Mouse (Mus musculus) stomach, postnatal 0 days (tissue): ENCODE measurements around the gene Tmem80. TPM values are rescaled to one million over a fixed set of nuclear protein-coding genes. Genes with fewer than 3 reads are reported as not detected.

Source experiments
- ATAC-seq: fragments of 200-750 bp; cut with Nextera tagmentation; 2 replicates; pipeline ENCODE4 v1.8.0; 2017; ENCODE audit not compliant: low FRiP score, low TSS enrichment
- DNase-seq: peaks from one replicate; pipeline ENCODE4 v3.0.0-alpha.2; 2016; ENCODE audit warnings: low spot score
- H3K27ac ChIP-seq: fragments of 300-500 bp; sonication (generic); replicated peaks from 2 replicates; pipeline ENCODE4 v1.5.1; 2014; ENCODE audit warnings: mild to moderate bottlenecking, control low read depth
- H3K27me3 ChIP-seq: fragments of 300-500 bp; sonication (generic); 2 replicates; pipeline ENCODE4 v1.6.1; 2014; ENCODE audit warnings: low read length; ENCODE audit not compliant: control insufficient read depth, insufficient read depth
- H3K36me3 ChIP-seq: fragments of 300-500 bp; sonication (generic); 2 replicates; pipeline ENCODE4 v1.6.1; 2014; ENCODE audit warnings: low read length, mixed read lengths; ENCODE audit not compliant: control insufficient read depth, insufficient read depth
- H3K4me1 ChIP-seq: fragments of 300-500 bp; sonication (generic); replicated peaks from 2 replicates; pipeline ENCODE4 v1.6.1; 2014; ENCODE audit warnings: antibody characterized with exemption; ENCODE audit not compliant: control insufficient read depth, insufficient read depth
- H3K4me2 ChIP-seq: fragments of 300-500 bp; sonication (generic); replicated peaks from 2 replicates; pipeline ENCODE4 v1.6.1; 2014; ENCODE audit warnings: low read depth, mild to moderate bottlenecking, control low read depth, moderate library complexity
- H3K4me3 ChIP-seq: fragments of 300-500 bp; sonication (generic); 2 replicates; pipeline ENCODE4 v1.5.1; 2014; ENCODE audit warnings: low read depth, low read length, control low read depth
- H3K9ac ChIP-seq: fragments of 300-500 bp; sonication (generic); 2 replicates; pipeline ENCODE4 v1.6.1; 2014; ENCODE audit warnings: mild to moderate bottlenecking, low read length, control low read depth, mixed read lengths
- H3K9me3 ChIP-seq: fragments of 300-500 bp; sonication (generic); 2 replicates; pipeline ENCODE4 v1.6.1; 2016; ENCODE audit warnings: low read length; ENCODE audit not compliant: control insufficient read depth
- CTCF ChIP-seq: IDR thresholded peaks from 2 replicates; pipeline ENCODE4 v1.5.1; 2016; ENCODE audit warnings: antibody characterized with exemption, low read depth, mild to moderate bottlenecking, moderate library complexity
- EP300 ChIP-seq: optimal IDR thresholded peaks from 2 replicates; pipeline ENCODE3; 2016; ENCODE audit warnings: antibody characterized with exemption
- WGBS: fragments of 180-500 bp; shearing (Covaris S2); extraction: QIAGEN DNeasy Blood & Tissue Kit; methylation state at CpG from one replicate; pipeline ENCODE4 v1.1.7; 2014; 5-methylcytosine and 5-hydroxymethylcytosine counted together
- polyA plus RNA-seq: library from polyadenylated mRNA; unstranded; fragments of >200 nt; fragmentation: Nextera tagmentation; extraction: Ambion mirVana; gene quantifications from 2 replicates; pipeline ENCODE4 v1.2.1, GENCODE M21; 2015

Gene Tmem80
- polyA plus RNA-seq, 1 experiment from 2014 or later = 18.6 TPM

- peak within 1 kb of the TSS; percentile 45 for H3K9ac ChIP-seq
- peak within 1 kb of the TSS; percentile 39 for H3K4me3 ChIP-seq
- no peaks in the 10 kb centered on the region for H3K9me3 ChIP-seq
- no peaks in the 10 kb centered on the region for H3K4me1 ChIP-seq
- DNase-seq = peak; percentile 48
- TF ChIP-seq EP300 = no peak
- no peak for TF ChIP-seq CTCF
- peak within 1 kb of the TSS; percentile 71 for H3K4me2 ChIP-seq
- H3K36me3 ChIP-seq = no peaks in the 10 kb centered on the region
- 5% methylated on average over 38 of the region's 46 CpGs for WGBS
- peaks cover 9% of the 10 kb centered on the region; the same call in 1 of the 2 replicates for H3K27me3 ChIP-seq
- no peak within 1 kb of the TSS for H3K27ac ChIP-seq
- peak; percentile 46; the same call in 1 of the 2 replicates for ATAC-seq
Observed at GRCm38 (mm10) chr7:141291921-141292582, 35.5 kb upstream of the Tmem80 start, which contains the start of gene Drd4. Gene Drd4 (plus strand): TSS chr7:141292006.

- no peak overlapping the region for H3K4me3 ChIP-seq
- H3K9ac ChIP-seq = no peak overlapping the region
Observed at GRCm38 (mm10) chr7:141292583-141293388, 34.8 kb upstream of the Tmem80 start.

GRCm38 (mm10) chr7:141293852-141294471 is 33.6 kb upstream of the Tmem80 start:
- TF ChIP-seq EP300 = no peak
- TF ChIP-seq CTCF = peak; percentile 24; the same call in 1 of the 2 replicates
- peak; percentile 25; the same call in 1 of the 2 replicates for ATAC-seq
- Histone ChIP-seq H3K4me3 (peak overlapping the region; percentile 36), H3K36me3 (no peaks in the 10 kb centered on the region), H3K4me2 (peak overlapping the region; percentile 58), H3K9ac (peak overlapping the region; percentile 43; the same call in 1 of the 2 replicates), H3K27ac (no peak overlapping the region), H3K4me1 (no peaks in the 10 kb centered on the region), H3K9me3 (no peaks in the 10 kb centered on the region), H3K27me3 (peaks cover 9% of the 10 kb centered on the region; the same call in 1 of the 2 replicates)
- 1% methylated on average over 51 of the region's 53 CpGs for WGBS
- DNase-seq = peak; percentile 46

More at GRCm38 (mm10) chr7:141292583-141293388, 34.8 kb upstream of the Tmem80 start:
- Histone ChIP-seq H3K9me3 (no peaks in the 10 kb centered on the region), H3K4me2 (no peak overlapping the region), H3K27me3 (peaks cover 9% of the 10 kb centered on the region; the same call in 1 of the 2 replicates), H3K36me3 (no peaks in the 10 kb centered on the region), H3K27ac (no peak overlapping the region), H3K4me1 (no peaks in the 10 kb centered on the region)
- 64% methylated on average over 14 of the region's 15 CpGs for WGBS
- TF ChIP-seq CTCF (no peak), EP300 (no peak)
- no peak for DNase-seq
- no peak for ATAC-seq

- H3K4me1 ChIP-seq = no peaks in the 10 kb centered on the region
- WGBS = 14% methylated on average over 22 of the region's 22 CpGs
- H3K4me2 ChIP-seq = peak overlapping the region; percentile 58
- H3K36me3 ChIP-seq = no peaks in the 10 kb centered on the region
- ATAC-seq (no peak), DNase-seq (no peak)
- H3K4me3 ChIP-seq = peak overlapping the region; percentile 36
- H3K27ac ChIP-seq = no peak overlapping the region
- H3K27me3 ChIP-seq = peaks cover 9% of the 10 kb centered on the region; the same call in 1 of the 2 replicates
- no peaks in the 10 kb centered on the region for H3K9me3 ChIP-seq
- TF ChIP-seq EP300 (no peak), CTCF (no peak)
- no peak overlapping the region for H3K9ac ChIP-seq
Observed at GRCm38 (mm10) chr7:141294479-141294878, 33.1 kb upstream of the Tmem80 start.

- no peaks in the 10 kb centered on the region for H3K9me3 ChIP-seq
- H3K36me3 ChIP-seq = peaks cover 15% of the 10 kb centered on the region; the same call in 1 of the 2 replicates
- ATAC-seq (no peak), DNase-seq (no peak)
- no peak overlapping the region for H3K9ac ChIP-seq
- peaks cover 6% of the 10 kb centered on the region; the same call in 1 of the 2 replicates for H3K27me3 ChIP-seq
- no peak for TF ChIP-seq EP300
- TF ChIP-seq CTCF = no peak
- H3K4me2 ChIP-seq = no peak overlapping the region
- H3K4me1 ChIP-seq = no peaks in the 10 kb centered on the region
- no peak overlapping the region for H3K27ac ChIP-seq
- WGBS = 73% methylated on average over 3 of the region's 3 CpGs
- no peak overlapping the region for H3K4me3 ChIP-seq
Observed at GRCm38 (mm10) chr7:141297926-141298650, 29.5 kb upstream of the Tmem80 start.
